Mouse (Mus musculus) heart, adult 2 months (tissue): ENCODE data around the gene Shisal2a. TPM values are rescaled to one million over a fixed set of nuclear protein-coding genes. Genes with fewer than 3 reads are reported as not detected.

Experiments
- DNase-seq, 2 experiments: peaks; one replicate each; pipeline ENCODE4 v3.0.0; 2021
- H3K27ac ChIP-seq: fragments of 200-600 bp; 2 replicates; pipeline ENCODE4 v1.8.1; 2022
- H3K27me3 ChIP-seq: fragments of 200-500 bp; 2 replicates; pipeline ENCODE4 v1.6.1; 2012; ENCODE audit warnings: mild to moderate bottlenecking, low read length, inconsistent platforms, mixed read lengths; ENCODE audit not compliant: control insufficient read depth, insufficient read depth
- H3K36me3 ChIP-seq: fragments of 200-500 bp; 2 replicates; pipeline ENCODE4 v1.6.1; 2012; ENCODE audit warnings: low read length, inconsistent platforms; ENCODE audit not compliant: control insufficient read depth, insufficient read depth
- H3K4me1 ChIP-seq: fragments of 200-500 bp; 2 replicates; pipeline ENCODE4 v1.6.1; 2011; ENCODE audit warnings: low read length; ENCODE audit not compliant: control insufficient read depth, insufficient read depth
- H3K4me3 ChIP-seq: fragments of 200-600 bp; 2 replicates; pipeline ENCODE4 v1.8.1; 2022
- H3K79me2 ChIP-seq: fragments of 200-500 bp; replicated peaks from 2 replicates; pipeline ENCODE4 v1.6.1; 2012; ENCODE audit warnings: mild to moderate bottlenecking, inconsistent platforms, low read length, moderate library complexity, mixed read lengths; ENCODE audit not compliant: control insufficient read depth, insufficient read depth
- H3K9ac ChIP-seq: fragments of 200-500 bp; 2 replicates; pipeline ENCODE4 v1.6.1; 2012; ENCODE audit warnings: low read depth, mild to moderate bottlenecking, control low read depth, inconsistent platforms, low read length, mixed read lengths
- CTCF ChIP-seq: fragments of 200-600 bp; IDR thresholded peaks from 2 replicates; pipeline ENCODE4 v1.8.1; 2022; ENCODE audit warnings: antibody characterized with exemption, mild to moderate bottlenecking, moderate library complexity
- EP300 ChIP-seq: fragments of 200-500 bp; IDR thresholded peaks from 2 replicates; pipeline ENCODE4 v1.6.1; 2011; ENCODE audit warnings: low read depth, low read length, control low read depth; ENCODE audit not compliant: insufficient read depth
- POLR2A ChIP-seq: fragments of 200-500 bp; IDR thresholded peaks from 2 replicates; pipeline ENCODE4 v1.6.1; 2011; ENCODE audit warnings: mild to moderate bottlenecking, low read depth, low read length, control low read depth; ENCODE audit not compliant: insufficient read depth
- WGBS: fragments of 180-500 bp; shearing (Covaris S2); methylation state at CpG from one replicate; pipeline ENCODE4 v1.1.7; 2018; 5-methylcytosine and 5-hydroxymethylcytosine counted together
- intact Hi-C: fragments of 180-260 bp; cut with DNase I; formaldehyde crosslinking; loops from one replicate; pipeline ENCODE4 v1.15.1; 2025
- polyA plus RNA-seq: library from polyadenylated mRNA; depleted of rRNA; stranded (reverse); fragments of >200 nt; gene quantifications from 2 replicates; pipeline ENCODE4 v1.2.3, GENCODE M21; 2012
- total RNA-seq, 2 experiments: library from RNA; stranded (reverse); gene quantifications; 2 replicates each; pipeline ENCODE4 v1.2.3; 2021

The Shisal2a gene
- total and polyA plus RNA-seq, 3 experiments: not detected

GRCm38 (mm10) chr4:108370409-108370808, 12.7 kb downstream of the Shisal2a start:
- Histone ChIP-seq H3K36me3 (no peaks in the 10 kb centered on the region), H3K79me2 (no peaks in the 10 kb centered on the region), H3K4me3 (no peak overlapping the region), H3K9ac (no peak overlapping the region), H3K27me3 (no peaks in the 10 kb centered on the region), H3K27ac (no peak overlapping the region), H3K4me1 (no peaks in the 10 kb centered on the region)
- 63% methylated on average over 4 of the region's 4 CpGs for WGBS
- TF ChIP-seq CTCF (no peak), POLR2A (no peak), EP300 (no peak)
- intact Hi-C loops: no loop called here
- no peak for DNase-seq

GRCm38 (mm10) chr4:108369254-108369653, 13.9 kb downstream of the Shisal2a start:
- WGBS: 34% methylated on average over 5 of the region's 5 CpGs
- no peak overlapping the region for H3K27ac ChIP-seq
- intact Hi-C loops: no loop called here
- no peak overlapping the region for H3K4me3 ChIP-seq
- H3K27me3 ChIP-seq: no peaks in the 10 kb centered on the region
- TF ChIP-seq POLR2A: no peak
- no peak for TF ChIP-seq EP300
- no peak for TF ChIP-seq CTCF
- no peaks in the 10 kb centered on the region for H3K36me3 ChIP-seq
- H3K4me1 ChIP-seq: no peaks in the 10 kb centered on the region
- H3K9ac ChIP-seq: no peak overlapping the region
- H3K79me2 ChIP-seq: no peaks in the 10 kb centered on the region
- no peak for DNase-seq

GRCm38 (mm10) chr4:108364111-108364476, 19.1 kb downstream of the Shisal2a start:
- peak; percentile 52 to 68 for DNase-seq
- Histone ChIP-seq H3K9ac (no peak overlapping the region), H3K79me2 (no peaks in the 10 kb centered on the region), H3K36me3 (peaks cover 2% of the 10 kb centered on the region; the same call in 1 of the 2 replicates), H3K4me1 (peaks cover 7% of the 10 kb centered on the region), H3K27ac (peak overlapping the region; percentile 70), H3K4me3 (0 out of 2 replicates have a peak overlapping the region, but pooled peaks have one; percentile 3), H3K27me3 (no peaks in the 10 kb centered on the region)
- WGBS: 40% methylated on average over 5 of the region's 5 CpGs
- intact Hi-C loops: no loop called here
- TF ChIP-seq CTCF (no peak), POLR2A (no peak), EP300 (0 out of 2 replicates have a peak, but pooled peaks have one; percentile 61)

- Histone ChIP-seq H3K4me1 (peaks cover 7% of the 10 kb centered on the region), H3K4me3 (0 out of 2 replicates have a peak overlapping the region, but pooled peaks have one; percentile 3), H3K9ac (no peak overlapping the region; the same call in 1 of the 2 replicates), H3K36me3 (peaks cover 2% of the 10 kb centered on the region; the same call in 1 of the 2 replicates), H3K79me2 (no peaks in the 10 kb centered on the region), H3K27me3 (no peaks in the 10 kb centered on the region), H3K27ac (peak overlapping the region; percentile 70)
- TF ChIP-seq EP300 (no peak), POLR2A (no peak), CTCF (no peak)
- intact Hi-C loops: no loop called here
- 50% methylated on average over 7 of the region's 7 CpGs for WGBS
- DNase-seq: no peak
These were observed 19.6 kb downstream of the Shisal2a start for GRCm38 (mm10) chr4:108363355-108364110.

- H3K27me3 ChIP-seq: no peaks in the 10 kb centered on the region
- no peak for DNase-seq
- H3K4me3 ChIP-seq: no peak overlapping the region
- peak overlapping the region; percentile 12; the same call in 1 of the 2 replicates for H3K27ac ChIP-seq
- intact Hi-C loops: no loop called here
- 38% methylated on average over 18 of the region's 18 CpGs for WGBS
- no peaks in the 10 kb centered on the region for H3K79me2 ChIP-seq
- H3K9ac ChIP-seq: no peak overlapping the region
- H3K4me1 ChIP-seq: peaks cover 7% of the 10 kb centered on the region
- H3K36me3 ChIP-seq: peaks cover 2% of the 10 kb centered on the region; the same call in 1 of the 2 replicates
- TF ChIP-seq EP300 (no peak), CTCF (no peak), POLR2A (no peak)
These were observed 20.6 kb downstream of the Shisal2a start for GRCm38 (mm10) chr4:108362321-108363261.
